Mouse (Mus musculus) megakaryocyte-erythroid progenitor cell, adult 5-6 weeks (primary cell): ENCODE results near the gene Erc2. TPM values are rescaled to one million over a fixed set of nuclear protein-coding genes. Genes with fewer than 3 reads are reported as not detected.
"Not testable (repeated sequence)": the region's sequence is repeated elsewhere in the genome, so short reads cannot be mapped to it uniquely, and the experiment has no call there.

ENCODE experiments used
- ATAC-seq: replicated peaks from 2 replicates; pipeline ENCODE4 v1.8.0; 2016; ENCODE audit warnings: mild to moderate bottlenecking, inconsistent platforms; ENCODE audit not compliant: severe bottlenecking, poor library complexity, low FRiP score, low TSS enrichment
- total RNA-seq, 2 experiments: library from RNA; stranded (forward) in 1 of 2; stranded (reverse) in 1 of 2; fragments of 200-1000, 215-1000 nt in 1 of 2; fragments of >200 nt in 1 of 2; fragmentation: Nextera tagmentation in 1 of 2; gene quantifications; 2 replicates each; pipeline ENCODE4 v1.2.3; 2014 to 2017

Gene Erc2
- not detected in 2 replicates for total RNA-seq (2014; fragmentation: Nextera tagmentation)
- not detected in 2 replicates for total RNA-seq (2017)

GRCm38 (mm10) chr14:27622176-27622922, at the start of gene Erc2:
TSS of gene Erc2 (plus strand) at chr14:27622428.
- no peak for ATAC-seq

GRCm38 (mm10) chr14:27578443-27578842, 43.8 kb upstream of the Erc2 start:
- ATAC-seq = no peak

DNA sequence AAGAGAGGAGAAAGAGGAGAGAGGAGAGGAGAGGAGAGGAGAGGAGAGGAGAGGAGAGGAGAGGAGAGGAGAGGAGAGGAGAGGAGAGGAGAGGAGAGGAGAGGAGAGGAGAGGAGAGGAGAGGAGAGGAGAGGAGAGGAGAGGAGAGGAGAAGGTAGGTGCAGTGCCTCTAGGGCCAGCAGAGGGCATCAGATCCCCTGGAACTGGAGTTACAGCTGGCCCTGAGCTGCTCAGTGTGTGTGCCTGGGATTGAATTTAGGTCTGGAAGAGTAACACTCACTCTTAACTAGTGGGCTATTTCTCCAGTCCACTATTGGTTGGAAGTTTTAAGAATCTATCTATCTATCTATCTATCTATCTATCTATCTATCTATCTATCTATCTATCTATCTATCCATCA, 32.6 kb upstream of the Erc2 start:
- not testable (repeated sequence) for ATAC-seq

- no peak for ATAC-seq
These were observed 30.1 kb upstream of the Erc2 start for GRCm38 (mm10) chr14:27592163-27592562.

GRCm38 (mm10) chr14:27596265-27596664, 26.0 kb upstream of the Erc2 start:
- ATAC-seq = peak; percentile 95

- no peak for ATAC-seq
These were observed 20.1 kb upstream of the Erc2 start for GRCm38 (mm10) chr14:27602136-27602535.

GRCm38 (mm10) chr14:27607419-27607818, 14.8 kb upstream of the Erc2 start:
- ATAC-seq = no peak

DNA sequence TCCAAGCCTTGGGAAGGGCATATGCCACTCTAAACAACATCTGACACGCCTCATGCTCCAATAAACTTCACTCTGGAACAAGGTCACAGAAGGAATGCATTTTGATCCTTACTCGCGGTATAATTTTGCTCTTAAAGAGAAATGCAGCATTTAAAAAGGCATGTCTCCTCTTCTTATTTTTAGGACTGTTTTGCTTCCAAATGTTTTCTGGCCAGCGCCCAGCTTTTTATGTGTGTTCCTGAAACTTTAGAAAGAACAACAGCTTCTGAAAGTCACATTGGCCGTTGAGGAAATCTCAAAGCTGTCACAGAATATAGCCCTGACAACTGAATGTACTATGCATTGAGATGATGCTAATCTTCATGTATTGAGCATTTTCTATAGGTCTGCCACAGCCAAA, 8.5 kb upstream of the Erc2 start:
- no peak for ATAC-seq

- ATAC-seq = no peak
These were observed 4.9 kb upstream of the Erc2 start for GRCm38 (mm10) chr14:27617286-27617685.

- no peak for ATAC-seq
These were observed 652 bp upstream of the Erc2 start for GRCm38 (mm10) chr14:27621576-27621975.

DNA sequence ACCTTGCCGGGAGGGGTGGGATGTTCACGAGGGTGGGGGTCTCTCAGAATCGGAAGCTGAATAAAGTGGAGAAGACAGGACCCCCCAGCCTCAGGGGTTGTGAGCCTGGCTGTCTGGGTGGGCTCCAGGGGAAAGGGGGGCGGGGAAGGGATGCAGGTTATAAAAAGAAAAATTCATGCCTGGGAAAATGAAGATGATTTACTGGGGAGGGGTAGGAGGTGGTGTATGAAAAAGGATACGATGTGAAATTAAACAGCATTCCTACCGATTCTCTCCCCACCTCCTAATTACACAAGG, 643 bp downstream of the Erc2 start:
- no peak for ATAC-seq

DNA sequence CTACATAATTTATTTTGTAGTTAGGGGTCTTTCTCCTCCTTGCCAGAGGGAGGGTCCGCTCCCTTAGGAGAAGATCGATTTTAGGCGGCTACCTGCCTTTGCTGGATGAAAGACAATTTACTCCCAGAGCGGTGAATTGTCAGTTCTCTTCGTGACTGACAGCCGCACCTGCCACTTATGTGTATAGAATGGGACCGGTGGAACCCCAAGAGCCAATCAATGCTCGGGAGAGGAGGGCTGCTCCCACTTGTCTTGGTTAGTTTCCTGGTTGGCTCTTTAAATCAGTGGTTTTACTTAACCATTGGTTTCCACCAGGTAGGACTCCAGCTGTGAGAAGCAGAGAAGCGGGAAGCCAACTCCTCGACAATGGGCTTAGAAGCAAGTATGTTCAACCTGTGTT, 1.1 kb downstream of the Erc2 start:
- ATAC-seq = no peak

GRCm38 (mm10) chr14:27628701-27629100, 6.5 kb downstream of the Erc2 start:
- no peak for ATAC-seq

GRCm38 (mm10) chr14:27629369-27630012, 7.3 kb downstream of the Erc2 start:
- ATAC-seq = no peak

DNA sequence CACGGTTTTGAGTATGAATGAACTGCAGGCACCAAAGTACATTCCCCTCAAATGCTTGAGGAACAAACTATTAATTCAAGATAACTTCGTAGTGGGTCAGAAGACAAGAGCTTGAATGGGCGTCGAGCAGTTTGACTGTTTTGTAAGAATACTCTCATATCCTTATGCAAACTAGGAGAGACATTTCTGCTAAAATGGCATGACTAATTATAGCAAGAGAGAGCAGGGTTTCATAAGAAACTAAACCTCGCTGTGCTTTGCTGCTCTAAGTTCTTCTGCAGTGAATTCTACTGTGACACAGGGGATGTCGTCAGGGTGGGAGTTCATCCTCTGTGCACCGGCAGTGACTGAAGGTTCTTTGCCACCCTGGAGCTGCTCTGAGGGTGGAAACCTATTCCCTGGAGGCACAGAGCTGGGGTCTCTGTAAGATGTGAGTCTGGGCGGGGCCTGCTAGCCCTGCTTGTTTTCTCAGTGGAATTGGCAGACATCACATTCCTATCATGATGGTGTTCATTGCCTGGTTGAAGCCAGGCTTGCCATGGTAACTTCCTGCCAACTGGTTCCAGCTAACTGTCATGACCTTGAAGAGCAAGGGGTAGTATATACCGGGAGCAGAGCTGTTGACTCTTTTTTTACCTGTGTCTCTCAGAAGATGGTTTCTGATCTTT, 8.9 kb downstream of the Erc2 start:
- no peak for ATAC-seq

DNA sequence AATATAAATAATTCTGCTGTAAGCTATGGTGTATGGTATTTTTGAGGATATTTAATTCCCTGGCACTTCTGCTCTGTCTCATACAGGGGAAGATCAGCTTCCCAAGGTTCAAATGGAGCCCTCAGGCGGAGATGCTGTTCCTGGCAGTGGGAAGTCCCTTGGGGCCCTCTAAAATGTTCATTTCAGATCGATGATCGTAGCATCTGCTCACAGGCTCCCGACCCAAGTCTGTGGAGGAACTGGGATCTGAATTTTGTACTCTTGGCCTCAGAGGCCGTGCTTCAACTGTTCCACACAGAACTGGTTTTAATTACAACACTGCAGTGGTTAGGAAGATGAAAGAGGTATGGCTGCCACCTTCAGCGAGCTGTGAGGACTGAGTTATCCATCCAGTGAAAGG, 12.5 kb downstream of the Erc2 start:
- ATAC-seq = no peak

GRCm38 (mm10) chr14:27636556-27636955, 14.3 kb downstream of the Erc2 start:
- ATAC-seq = no peak

DNA sequence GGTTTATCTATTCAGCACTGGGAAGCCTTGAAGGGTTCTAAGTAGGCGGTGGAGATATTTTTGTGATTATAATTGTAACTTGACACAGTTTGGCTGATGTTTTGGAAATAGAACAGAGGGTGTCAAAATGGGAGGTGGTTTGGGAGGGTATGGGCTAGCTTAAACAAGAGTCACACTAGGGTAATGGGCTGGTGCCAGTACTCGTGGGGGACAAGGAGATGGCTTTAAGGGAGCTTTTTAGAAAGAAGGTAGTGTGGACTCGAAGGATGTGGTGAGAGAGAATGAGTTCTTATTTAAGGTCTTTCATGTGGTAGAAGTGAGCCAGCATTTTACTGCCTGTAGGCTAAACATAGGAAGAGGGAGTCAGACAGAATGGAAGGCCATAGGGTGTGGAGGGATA, 19.2 kb downstream of the Erc2 start:
- ATAC-seq = no peak

GRCm38 (mm10) chr14:27642981-27643380, 20.8 kb downstream of the Erc2 start:
- ATAC-seq = no peak

DNA sequence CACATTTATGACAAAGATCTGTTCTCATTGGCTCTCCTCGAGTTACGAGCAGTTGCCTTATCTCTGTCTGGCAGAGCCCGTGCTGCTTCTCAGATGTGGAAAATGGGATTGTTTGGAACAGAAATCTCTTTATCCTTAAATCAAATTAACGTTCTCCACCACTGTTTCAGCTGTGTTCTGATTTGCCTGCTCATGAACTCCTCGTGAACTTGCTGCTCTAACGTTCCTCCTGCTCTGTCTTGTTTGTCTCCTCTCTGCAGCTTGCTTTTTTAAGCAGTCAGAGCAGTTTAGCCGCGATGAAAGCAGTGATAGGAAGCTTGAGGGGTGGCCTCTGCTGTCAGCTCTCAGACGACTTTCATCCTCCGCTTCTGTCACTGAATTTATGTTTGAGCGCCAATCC, 32.4 kb downstream of the Erc2 start:
- no peak for ATAC-seq

DNA sequence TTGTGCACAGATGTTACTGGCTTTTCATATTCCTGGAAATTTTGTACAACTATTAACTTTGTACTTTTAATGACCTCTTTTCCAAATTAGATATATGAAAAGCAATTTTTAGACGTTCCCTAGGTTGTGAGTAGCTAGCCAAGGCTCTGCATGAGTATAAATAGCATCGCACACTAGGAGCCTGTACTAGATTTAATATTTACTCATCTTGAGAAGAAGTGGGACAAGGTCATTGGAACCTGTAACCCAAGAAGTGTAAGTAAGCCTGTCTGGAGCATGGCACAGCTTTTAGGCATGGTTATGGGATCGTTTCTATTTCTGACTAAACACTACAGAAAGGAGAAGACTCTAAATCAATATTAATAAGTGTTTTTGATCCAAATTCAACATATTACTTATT, 36.4 kb downstream of the Erc2 start:
- no peak for ATAC-seq
